Comparison of ENCODE assay signal across 30 mouse cellular contexts in genomic region chr9:79966711-79967487, GRCm38 (mm10). TPM values are rescaled to one million over a fixed set of nuclear protein-coding genes. Genes with fewer than 3 reads are reported as not detected.
DNase-seq lines count a peak whose midpoint lies in the region; ATAC-seq and TF ChIP-seq lines count a peak whose summit lies in the region.
"Had no signal": no experiment of that assay in that cellular context is flagged by ENCODE, and none has a peak within 500 bp of the region (broad histone marks: within the 10 kb centered on the region; RNA-seq: fewer than 3 reads in every experiment).

No protein-coding gene starts in this region.

- no peak for TF ChIP-seq POLR2A in heart, adult 2 months (IDR thresholded peaks at IDR 0.05; ENCODE audit: insufficient read depth, low read depth, low read length)

- WGBS in heart, adult 2 months: 54% methylated on average over 12 of the region's 12 CpGs
- WGBS in heart, embryonic 10.5 days: 74% methylated on average over 12 of the region's 12 CpGs
- WGBS in limb, embryonic 15.5 days: 70% methylated on average over 12 of the region's 12 CpGs
- WGBS in limb, embryonic 10.5 days: 80% methylated on average over 12 of the region's 12 CpGs
- 85% methylated on average over 12 of the region's 12 CpGs for WGBS in midbrain, embryonic 15.5 days

- no peak overlapping the region for H3K9ac ChIP-seq in heart, adult 2 months (ENCODE audit: low read depth, low read length)
- H3K9ac ChIP-seq in limb, embryonic 15.5 days: no peak overlapping the region
- no peak overlapping the region for H3K9ac ChIP-seq in midbrain, embryonic 15.5 days
- H3K9ac ChIP-seq: embryonic facial prominence, embryonic 13.5 days; forebrain, embryonic 15.5 days; hindbrain, embryonic 15.5 days; limb, embryonic 12.5 days; lung, embryonic 15.5 days; neural tube, embryonic 12.5 days had no signal

- H3K79me2 ChIP-seq in heart, adult 2 months (replicated peaks; ENCODE audit: control insufficient read depth, insufficient read depth, low read length): peaks cover 5% of the 10 kb centered on the region

- no peak overlapping the region for H3K4me3 ChIP-seq in heart, adult 2 months
- H3K4me3 ChIP-seq in heart, embryonic 10.5 days: no peak overlapping the region
- H3K4me3 ChIP-seq in limb, embryonic 15.5 days: no peak overlapping the region
- H3K4me3 ChIP-seq in limb, embryonic 10.5 days: no peak overlapping the region
- no peak overlapping the region for H3K4me3 ChIP-seq in midbrain, embryonic 15.5 days
- H3K4me3 ChIP-seq: embryonic facial prominence, embryonic 13.5 days; forebrain, embryonic 10.5 days; forebrain, embryonic 15.5 days; hindbrain, embryonic 10.5 days; hindbrain, embryonic 15.5 days; limb, embryonic 12.5 days; lung, embryonic 15.5 days; midbrain, embryonic 10.5 days; neural tube, embryonic 12.5 days had no signal

- 0 out of 2 replicates have a peak, but pooled peaks have one; percentile 61 for ATAC-seq in limb, embryonic 15.5 days (ENCODE audit: insufficient number of reproducible peaks, low FRiP score, low TSS enrichment, low read depth)
- no peak for ATAC-seq in midbrain, embryonic 15.5 days (replicated peaks)
- ATAC-seq: forebrain, embryonic 15.5 days; inflammation-experienced regulatory T-cells, adult 6 months; midbrain, embryonic 16.5 days had no signal

- H3K4me2 ChIP-seq in limb, embryonic 15.5 days: no peak overlapping the region
- no peak overlapping the region for H3K4me2 ChIP-seq in midbrain, embryonic 15.5 days
- H3K4me2 ChIP-seq: embryonic facial prominence, embryonic 13.5 days; forebrain, embryonic 15.5 days; hindbrain, embryonic 15.5 days; limb, embryonic 12.5 days; liver, embryonic 11.5 days; neural tube, embryonic 12.5 days had no signal

- H3K36me3 ChIP-seq in heart, adult 2 months (ENCODE audit: control insufficient read depth, insufficient read depth, low read length): peaks cover 14% of the 10 kb centered on the region
- H3K36me3 ChIP-seq in heart, embryonic 10.5 days: peaks cover 9% of the 10 kb centered on the region; the same call in 1 of the 2 replicates
- no peaks in the 10 kb centered on the region for H3K36me3 ChIP-seq in limb, embryonic 15.5 days
- H3K36me3 ChIP-seq in limb, embryonic 10.5 days: no peaks in the 10 kb centered on the region
- no peaks in the 10 kb centered on the region for H3K36me3 ChIP-seq in midbrain, embryonic 15.5 days (replicated peaks)
- H3K36me3 ChIP-seq: embryonic facial prominence, embryonic 13.5 days; forebrain, embryonic 10.5 days; forebrain, embryonic 15.5 days; G1E; hindbrain, embryonic 10.5 days; hindbrain, embryonic 15.5 days; limb, embryonic 12.5 days; lung, embryonic 15.5 days; midbrain, embryonic 10.5 days; neural tube, embryonic 12.5 days had no signal

- H3K27me3 ChIP-seq in heart, adult 2 months (ENCODE audit: control insufficient read depth, insufficient read depth, low read length): no peaks in the 10 kb centered on the region
- no peaks in the 10 kb centered on the region for H3K27me3 ChIP-seq in heart, embryonic 10.5 days (ENCODE audit: insufficient read depth, poor library complexity, severe bottlenecking)
- H3K27me3 ChIP-seq in limb, embryonic 15.5 days: no peaks in the 10 kb centered on the region
- no peaks in the 10 kb centered on the region for H3K27me3 ChIP-seq in limb, embryonic 10.5 days (ENCODE audit: low read depth, poor library complexity, severe bottlenecking)
- H3K27me3 ChIP-seq in midbrain, embryonic 15.5 days (replicated peaks): no peaks in the 10 kb centered on the region
- H3K27me3 ChIP-seq: embryonic facial prominence, embryonic 13.5 days; forebrain, embryonic 15.5 days; hindbrain, embryonic 15.5 days; limb, embryonic 12.5 days; lung, embryonic 15.5 days; neural tube, embryonic 12.5 days had no signal

- peak overlapping the region; percentile 1 for H3K27ac ChIP-seq in heart, adult 2 months
- no peak overlapping the region for H3K27ac ChIP-seq in heart, embryonic 10.5 days
- H3K27ac ChIP-seq in limb, embryonic 15.5 days: no peak overlapping the region
- no peak overlapping the region for H3K27ac ChIP-seq in limb, embryonic 10.5 days
- no peak overlapping the region for H3K27ac ChIP-seq in midbrain, embryonic 15.5 days
- H3K27ac ChIP-seq: embryonic facial prominence, embryonic 13.5 days; forebrain, embryonic 10.5 days; forebrain, embryonic 15.5 days; hindbrain, embryonic 10.5 days; hindbrain, embryonic 15.5 days; limb, embryonic 12.5 days; lung, embryonic 15.5 days; midbrain, embryonic 10.5 days; neural tube, embryonic 12.5 days; stomach, postnatal 0 days had no signal

- intact Hi-C loops in heart, adult 2 months (cut with DNase I): loop anchor here (10.0 kb wide), 1 partner anchor 198 kb away; the partner anchor contains the start of gene Myo6

- DNase-seq in adrenal gland, adult 2 months: peak; percentile 72
- no peak for DNase-seq in adrenal gland, adult 18-20 months (ENCODE audit: low spot score in 2 of 2)
- DNase-seq in heart, adult 2 months: no peak
- no peak for DNase-seq in heart, embryonic 10.5 days (ENCODE audit: low spot score)
- DNase-seq in limb, embryonic 10.5 days (ENCODE audit: low spot score): no peak
- DNase-seq: cerebellum, adult 18-20 months; cerebellum, postnatal 10 days; heart, postnatal 10 days; kidney, adult 8-10 months; kidney, postnatal 14 days; layer of hippocampus, adult 9-11 months; right cerebral cortex, adult 18-20 months; thymus, adult 18-20 months; thymus, postnatal 25 days had no signal

- TF ChIP-seq CTCF in heart, adult 2 months (IDR thresholded peaks at IDR 0.05): no peak

- no peak for TF ChIP-seq EP300 in heart, adult 2 months (IDR thresholded peaks at IDR 0.05; ENCODE audit: insufficient read depth, low read depth, low read length)

- H3K9me3 ChIP-seq in heart, embryonic 10.5 days: no peaks in the 10 kb centered on the region
- no peaks in the 10 kb centered on the region for H3K9me3 ChIP-seq in limb, embryonic 15.5 days
- no peaks in the 10 kb centered on the region for H3K9me3 ChIP-seq in limb, embryonic 10.5 days (replicated peaks)
- H3K9me3 ChIP-seq in midbrain, embryonic 15.5 days: no peaks in the 10 kb centered on the region
- H3K9me3 ChIP-seq: embryonic facial prominence, embryonic 13.5 days; forebrain, embryonic 10.5 days; forebrain, embryonic 15.5 days; G1E; hindbrain, embryonic 10.5 days; hindbrain, embryonic 15.5 days; limb, embryonic 12.5 days; lung, embryonic 15.5 days; midbrain, embryonic 10.5 days; neural tube, embryonic 12.5 days had no signal

- peaks cover 34% of the 10 kb centered on the region for H3K4me1 ChIP-seq in heart, adult 2 months (ENCODE audit: control insufficient read depth, insufficient read depth, low read length)
- peaks cover 50% of the 10 kb centered on the region for H3K4me1 ChIP-seq in heart, embryonic 10.5 days
- peaks cover 2% of the 10 kb centered on the region; the same call in 1 of the 2 replicates for H3K4me1 ChIP-seq in limb, embryonic 15.5 days
- no peaks in the 10 kb centered on the region for H3K4me1 ChIP-seq in limb, embryonic 10.5 days
- no peaks in the 10 kb centered on the region for H3K4me1 ChIP-seq in midbrain, embryonic 15.5 days
- H3K4me1 ChIP-seq: hindbrain, embryonic 15.5 days; limb, embryonic 12.5 days; neural tube, embryonic 12.5 days had no signal

RNA-seq across cellular contexts. Expression of gene Filip1, which starts 45.8 kb away (rescaled TPM):
- total RNA-seq in adrenal gland, adult 2 months (2021): 10 to 100 TPM; 51.8 to 75.4 TPM
- 4.5 and 7.9 TPM in 2 replicates for polyA plus RNA-seq in adrenal gland, adult 2 months (2012; rRNA removed)
- 10 to 100 TPM; 58.1 to 81.5 TPM for total RNA-seq in adrenal gland, adult 18-20 months (2021)
- total RNA-seq in heart, adult 2 months (2021): 100 to 1,000 TPM in 1 of 2 experiments, 10 to 100 TPM in 1; 91.1 to 126 TPM
- 18.8 and 31.3 TPM in 2 replicates for polyA plus RNA-seq in heart, adult 2 months (2012; rRNA removed)
- polyA plus RNA-seq in heart, embryonic 10.5 days (2016; fragmentation: Nextera tagmentation; extraction: Ambion mirVana): 11.7 and 19.0 TPM in 2 replicates
- 8.4 and 10.1 TPM in 2 replicates for polyA plus RNA-seq in limb, embryonic 15.5 days (2015; fragmentation: Nextera tagmentation; extraction: Ambion mirVana)
- 0.75 and 0.88 TPM in 2 replicates for polyA plus RNA-seq in limb, embryonic 10.5 days (2016; fragmentation: Nextera tagmentation; extraction: Ambion mirVana)
- 3.2 and 3.6 TPM in 2 replicates for polyA plus RNA-seq in midbrain, embryonic 15.5 days (2015; fragmentation: Nextera tagmentation; extraction: Ambion mirVana)
- polyA plus RNA-seq: G1E had no signal
